ENCODE assay signal across 8 mouse cellular contexts in genomic region chr7:68357407-68357806, GRCm38 (mm10).
DNase-seq lines count a peak whose midpoint lies in the region; ATAC-seq lines count a peak whose summit lies in the region.

No protein-coding gene starts in this region.

- H3K27ac ChIP-seq in neural tube, embryonic 15.5 days (replicated peaks): no peak overlapping the region
- no peak overlapping the region for H3K27ac ChIP-seq in neural tube, embryonic 11.5 days (ENCODE audit: low read depth, low read length)

- 24% methylated on average over 7 of the region's 7 CpGs for WGBS in neural tube, embryonic 15.5 days
- 23% methylated on average over 7 of the region's 7 CpGs for WGBS in neural tube, embryonic 11.5 days

- H3K4me1 ChIP-seq in neural tube, embryonic 15.5 days: 0 out of 2 replicates have a peak, but pooled peaks cover 2% of the 10 kb centered on the region
- no peaks in the 10 kb centered on the region for H3K4me1 ChIP-seq in neural tube, embryonic 11.5 days (ENCODE audit: control insufficient read depth, insufficient read depth, low read length)

- H3K4me3 ChIP-seq in neural tube, embryonic 15.5 days (replicated peaks): no peak overlapping the region
- no peak overlapping the region for H3K4me3 ChIP-seq in neural tube, embryonic 11.5 days (ENCODE audit: low read depth, low read length)

- ATAC-seq in neural tube, embryonic 15.5 days (ENCODE audit: low FRiP score): no peak
- peak; percentile 63 to 70; a peak in 3 of 4 replicates for ATAC-seq in hematopoietic stem cell, adult 5-6 weeks (replicated peaks in 1 of 2; ENCODE audit: insufficient read depth in 1 of 2, low FRiP score in 2 of 2, low TSS enrichment in 1 of 2, low read depth in 1 of 2, poor library complexity in 2 of 2, severe bottlenecking in 2 of 2)
- ATAC-seq in neural tube, embryonic 11.5 days (ENCODE audit: insufficient read depth, low FRiP score, low TSS enrichment): no peak

- DNase-seq in neural tube, embryonic 10.5 days (ENCODE audit: extremely low spot score, low spot score): peak; percentile 60
- DNase-seq in adrenal gland, postnatal 10 days: peak; percentile 55
- DNase-seq in embryo, embryonic 11.5 days (ENCODE audit: low read depth, low spot score): peak; percentile 51
- DNase-seq in left cerebral cortex, adult 11 months (ENCODE audit: low spot score): peak; percentile 49
- DNase-seq in neural tube, embryonic 11.5 days (ENCODE audit: low spot score): peak; percentile 50
- DNase-seq in thymus, postnatal 4 days: peak; percentile 68

- H3K9me3 ChIP-seq in neural tube, embryonic 15.5 days (replicated peaks): no peaks in the 10 kb centered on the region
- no peaks in the 10 kb centered on the region for H3K9me3 ChIP-seq in neural tube, embryonic 11.5 days (ENCODE audit: control insufficient read depth, low read length)

- no peaks in the 10 kb centered on the region for H3K36me3 ChIP-seq in neural tube, embryonic 15.5 days
- no peaks in the 10 kb centered on the region for H3K36me3 ChIP-seq in neural tube, embryonic 11.5 days (ENCODE audit: control insufficient read depth, insufficient read depth, low read length)

- H3K9ac ChIP-seq in neural tube, embryonic 15.5 days (replicated peaks): no peak overlapping the region
- H3K9ac ChIP-seq in neural tube, embryonic 11.5 days (ENCODE audit: low read length): no peak overlapping the region

- H3K27me3 ChIP-seq in neural tube, embryonic 15.5 days (replicated peaks): peaks cover 8% of the 10 kb centered on the region
- no peaks in the 10 kb centered on the region for H3K27me3 ChIP-seq in neural tube, embryonic 11.5 days (ENCODE audit: control insufficient read depth, insufficient read depth, low read length)

- H3K4me2 ChIP-seq in neural tube, embryonic 15.5 days: no peak overlapping the region
- H3K4me2 ChIP-seq in neural tube, embryonic 11.5 days (ENCODE audit: low read depth): no peak overlapping the region

Comparison
In these comparisons a context has a peak if more than half of its experiments do, and no peak if none do; other contexts are left out.
1. ATAC-seq: peak in hematopoietic stem cell, adult 5-6 weeks (2 of 2); none in neural tube, embryonic 15.5 days (single experiment) and neural tube, embryonic 11.5 days (single experiment).
2. Peak in every context shown above with its lines, with median percentiles within 50 percentile points of each other: DNase-seq.